In the genomic region with DNA sequence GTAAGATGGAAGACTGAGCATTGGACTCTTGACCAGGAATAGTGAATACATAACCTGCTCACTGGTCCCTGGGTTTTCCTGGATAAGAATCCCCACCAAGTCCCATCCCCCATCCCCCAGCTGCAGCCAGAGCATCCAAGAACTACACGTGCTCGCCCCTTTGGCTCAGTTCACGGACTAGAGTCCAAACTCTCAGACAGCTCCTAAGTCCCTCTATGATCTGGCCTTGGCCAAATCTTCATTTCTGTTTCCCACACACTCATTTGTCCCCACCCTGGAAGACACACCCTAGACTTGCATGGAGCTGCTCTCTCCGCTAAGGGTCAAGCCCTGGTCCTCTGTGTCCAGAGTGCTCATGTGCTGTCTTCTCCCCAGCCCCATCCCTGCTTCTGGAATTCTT, we compare ENCODE assay signal across 12 mouse cellular contexts.
DNase-seq lines count a peak whose midpoint lies in the region.
"Had no signal": no experiment of that assay in that cellular context is flagged by ENCODE, and none has a peak within 500 bp of the region (broad histone marks: within the 10 kb centered on the region; RNA-seq: fewer than 3 reads in every experiment).

No protein-coding gene starts in this region.

- peak; percentile 96 for DNase-seq in heart, adult 11 months
- no peak for DNase-seq in heart, postnatal 10 days
- DNase-seq in kidney, adult 8-10 months: peak; percentile 54 to 67
- no peak for DNase-seq in kidney, postnatal 14 days
- DNase-seq in gastrocnemius, postnatal 25 days: peak; percentile 59
- peak; percentile 83 for DNase-seq in skeletal muscle tissue, adult 2 months (ENCODE audit: low read depth, low spot score)
- no peak for DNase-seq in left cerebral cortex, postnatal 14 days (ENCODE audit: low spot score in 2 of 2)
- no peak for DNase-seq in lung, postnatal 25 days (ENCODE audit: low spot score)
- DNase-seq: adrenal gland, postnatal 10 days; cerebellum, adult 8-10 months; liver, postnatal 0 days; right cerebral cortex, postnatal 14 days had no signal

- intact Hi-C loops in heart, postnatal 10 days (cut with DNase I): loop anchor here (5.0 kb wide), 1 partner anchor 96 kb away; no protein-coding TSS in a partner anchor
- intact Hi-C loops in left cerebral cortex, postnatal 14 days (cut with DNase I): no loop called here

Comparison
In these comparisons a context has a peak if more than half of its experiments do, and no peak if none do; other contexts are left out.
1. DNase-seq: peak in heart, adult 11 months (single experiment), kidney, adult 8-10 months (2 of 2), gastrocnemius, postnatal 25 days (single experiment) and skeletal muscle tissue, adult 2 months (single experiment); none in heart, postnatal 10 days (0 of 2), kidney, postnatal 14 days (single experiment), left cerebral cortex, postnatal 14 days (0 of 2) and lung, postnatal 25 days (single experiment).